Mouse (Mus musculus): ENCODE measurements around the gene Col4a5.

- TF ChIP-seq CTCF (conservative IDR thresholded peaks at IDR 0.05 in 1 of 2, IDR thresholded peaks at IDR 0.05 in 1 of 2; ENCODE audit: low read depth in 2 of 2, low read length in 2 of 2) (no peak), MAX (IDR thresholded peaks at IDR 0.05; ENCODE audit: low read length) (no peak), POLR2A (IDR thresholded peaks at IDR 0.05; ENCODE audit: low read depth, low read length) (no peak), ZMIZ1 (IDR thresholded peaks at IDR 0.05; ENCODE audit: low read depth, low read length) (no peak), CHD2 (IDR thresholded peaks at IDR 0.05; ENCODE audit: low read length) (no peak)
These were observed 250.0 kb downstream of the Col4a5 start, which contains the start of gene Irs4 for GRCm38 (mm10) chrX:141724937-141725918.

All from CH12.LX (cell line).